Mouse (Mus musculus) erythroid progenitor cell, adult 5-6 weeks (primary cell): ENCODE data around the gene Atp2b2. TPM values are rescaled to one million over a fixed set of nuclear protein-coding genes. Genes with fewer than 3 reads are reported as not detected.

ENCODE experiments used
- ATAC-seq: replicated peaks from 2 replicates; pipeline ENCODE4 v1.8.0; 2016; ENCODE audit warnings: moderate number of reproducible peaks, mild to moderate bottlenecking, moderate TSS enrichment, inconsistent platforms; ENCODE audit not compliant: poor library complexity, low FRiP score, severe bottlenecking
- total RNA-seq, 2 experiments: library from RNA; stranded (forward) in 1 of 2; stranded (reverse) in 1 of 2; fragments of 150-400 nt in 1 of 2; fragments of 186-747, 209-891 nt in 1 of 2; gene quantifications; 2 replicates each; pipeline versions ENCODE4 v1.2.3 to v1.2.4; 2015 to 2017; ENCODE audit warnings: low replicate concordance in 2 of 2

Gene Atp2b2
- total RNA-seq, 2 experiments from 2014 or later: not detected

GRCm38 (mm10) chr6:113822417-113822816 is 220.0 kb downstream of the Atp2b2 start:
- ATAC-seq: no peak

- ATAC-seq: no peak
Observed at GRCm38 (mm10) chr6:113816690-113817089, 225.7 kb downstream of the Atp2b2 start.

DNA sequence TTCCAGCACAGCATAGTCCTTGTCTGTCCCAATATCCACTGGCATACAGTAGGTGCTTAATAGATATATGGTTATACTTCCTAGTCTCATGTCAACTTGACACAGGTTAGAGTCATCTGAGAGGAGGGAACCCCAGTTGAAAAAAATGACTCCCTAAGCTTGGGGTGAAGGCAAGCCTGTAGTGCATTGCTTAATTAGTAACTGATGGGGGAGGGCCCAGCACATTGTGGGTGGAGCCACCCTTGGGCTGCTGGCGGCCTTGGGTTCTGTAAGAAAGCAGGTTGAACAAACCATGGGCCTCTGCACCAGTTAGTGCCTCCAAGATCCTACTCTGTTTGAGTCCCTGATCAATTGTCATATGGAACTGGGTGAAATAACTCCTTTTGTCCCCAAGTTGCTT is 231.0 kb downstream of the Atp2b2 start:
- no peak for ATAC-seq

DNA sequence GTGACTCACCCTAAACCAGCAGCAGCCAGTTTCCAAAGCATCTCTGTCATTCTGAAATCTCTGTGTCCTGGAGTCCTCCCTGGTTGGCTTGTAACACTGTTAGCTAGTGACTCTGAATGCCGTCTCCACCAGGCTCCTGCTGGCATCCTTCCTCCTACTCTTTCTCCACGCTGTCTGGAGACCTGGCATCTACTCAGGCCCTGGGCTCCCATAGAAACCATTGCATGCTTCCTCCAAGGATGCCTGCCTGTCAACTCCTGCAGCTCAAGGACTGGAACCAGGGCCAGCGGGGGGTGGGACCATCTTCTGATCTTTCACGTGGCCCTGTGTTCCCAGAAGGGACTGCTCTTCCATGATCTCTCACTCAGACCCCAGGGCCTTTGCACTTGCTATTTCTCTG is 231.7 kb downstream of the Atp2b2 start:
- no peak for ATAC-seq

DNA sequence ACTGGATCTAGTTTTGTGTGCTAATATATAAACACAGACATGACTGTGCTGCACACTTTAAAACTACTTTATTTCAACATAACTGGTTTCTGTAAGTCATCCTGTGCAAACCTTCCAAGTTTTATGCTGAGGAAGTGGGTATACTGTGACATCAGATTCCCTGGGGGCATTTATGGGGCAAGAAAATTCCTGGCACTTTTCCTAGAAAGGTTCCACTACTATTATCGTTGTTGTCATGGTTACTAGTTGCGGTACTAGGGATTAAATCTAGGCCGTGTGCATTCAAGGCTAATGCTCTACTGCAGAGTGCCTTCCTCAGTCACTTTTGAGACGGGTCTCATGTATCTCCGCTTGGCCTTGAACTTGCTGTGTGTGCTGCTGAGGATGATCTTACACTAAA is 236.2 kb downstream of the Atp2b2 start:
- no peak for ATAC-seq

DNA sequence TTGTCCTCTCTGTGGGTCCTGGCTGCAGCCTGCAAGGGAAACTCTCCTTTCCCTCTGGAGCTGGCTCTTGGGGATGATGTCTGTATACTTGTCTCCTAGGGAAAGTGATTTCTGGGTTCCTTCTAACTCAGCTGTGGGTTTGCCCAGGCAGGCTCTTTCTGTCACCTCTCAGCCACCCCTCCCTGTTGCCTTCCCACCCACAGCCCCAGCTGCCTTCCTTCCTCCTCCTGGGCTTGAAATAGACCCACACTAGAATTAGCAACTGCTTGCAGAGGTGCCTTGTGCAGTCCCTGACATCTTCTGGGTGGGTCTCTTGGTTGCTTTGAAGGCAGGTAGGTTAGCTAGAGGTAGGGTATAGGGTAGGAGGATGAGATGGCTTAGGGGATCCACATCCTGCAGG is 241.2 kb downstream of the Atp2b2 start:
- ATAC-seq: no peak

DNA sequence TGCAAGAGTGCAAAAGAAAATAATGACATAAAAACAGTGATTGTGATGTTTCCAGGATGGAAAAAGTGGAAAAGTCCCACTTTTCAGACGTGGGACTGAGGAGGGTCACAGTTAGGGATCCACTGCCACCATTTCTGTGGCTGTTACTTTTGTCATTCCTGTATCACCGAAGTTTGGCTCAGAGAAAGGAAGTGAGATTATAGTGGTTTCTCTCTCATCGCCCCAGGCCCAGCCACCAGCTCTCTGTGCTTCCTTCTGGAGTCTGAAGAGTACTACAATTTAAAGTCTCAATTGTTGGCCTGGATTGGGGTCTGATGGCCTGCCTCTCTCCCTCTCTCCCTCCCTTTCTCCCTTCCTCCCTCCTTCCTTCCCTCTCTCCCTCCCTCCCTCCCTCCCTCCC is 242.5 kb downstream of the Atp2b2 start:
- no peak for ATAC-seq

DNA sequence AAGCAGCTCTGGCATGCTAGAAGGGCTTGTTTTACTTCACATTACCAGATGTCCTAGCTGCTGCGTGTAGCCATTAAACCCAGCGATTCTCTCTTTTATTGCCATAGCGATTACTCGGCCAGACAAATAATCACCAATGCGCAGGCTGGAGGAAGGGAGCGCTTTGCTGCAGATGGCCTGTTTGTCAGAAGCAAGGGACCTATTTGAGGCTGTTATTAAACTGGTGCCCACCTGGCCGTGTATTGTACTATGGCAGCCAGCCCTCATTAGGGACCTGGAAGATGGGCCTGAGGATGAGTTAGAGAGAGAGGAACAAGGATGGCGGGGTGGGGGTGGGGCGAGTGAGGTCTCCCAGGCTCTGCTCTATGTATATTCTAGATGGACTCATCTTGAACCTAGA is 243.1 kb downstream of the Atp2b2 start:
- ATAC-seq: no peak

- no peak for ATAC-seq
Observed at GRCm38 (mm10) chr6:113798921-113799320, 243.5 kb downstream of the Atp2b2 start.

DNA sequence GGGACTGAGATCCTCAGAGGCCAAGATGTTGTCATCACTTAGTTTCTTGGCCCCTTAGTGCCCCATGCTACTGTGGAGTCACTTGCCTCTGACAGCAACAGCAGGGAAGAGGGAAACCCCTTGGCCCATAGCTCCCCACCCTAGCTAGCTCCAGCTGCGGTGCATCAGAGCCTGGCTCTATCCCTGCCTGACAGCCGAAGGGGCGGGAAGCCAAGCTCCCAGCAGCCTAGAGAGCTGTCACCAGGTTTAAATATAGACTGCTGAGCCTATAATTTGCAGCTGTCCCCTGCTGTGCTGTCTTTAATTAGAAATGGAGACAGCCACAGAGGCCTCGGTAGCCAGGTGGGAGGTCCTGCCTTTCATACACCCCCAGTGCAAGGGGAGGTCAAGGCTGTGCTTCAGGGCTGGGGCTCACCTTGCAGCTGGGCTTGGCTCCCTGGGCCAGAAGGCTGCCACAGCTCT is 247.1 kb downstream of the Atp2b2 start:
- no peak for ATAC-seq

DNA sequence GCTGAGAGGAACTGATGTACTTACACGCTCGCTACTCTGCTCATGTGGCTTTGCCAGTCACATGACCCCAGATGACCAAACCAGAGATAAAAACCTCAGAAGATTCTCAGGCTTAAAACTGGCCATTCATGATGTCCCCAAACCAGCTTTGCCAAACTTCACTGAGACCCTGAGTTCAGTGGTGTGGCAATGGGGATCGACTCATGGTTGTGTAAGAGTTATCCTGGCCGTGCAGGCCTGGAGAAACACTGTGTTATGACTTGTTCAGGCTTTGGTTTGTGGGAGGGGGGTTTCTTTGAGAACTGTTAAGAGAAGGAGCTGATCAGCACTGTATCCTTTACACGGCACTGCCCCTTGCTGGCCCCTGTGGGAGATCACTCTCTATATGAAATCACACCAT is 250.0 kb downstream of the Atp2b2 start:
- ATAC-seq: no peak

DNA sequence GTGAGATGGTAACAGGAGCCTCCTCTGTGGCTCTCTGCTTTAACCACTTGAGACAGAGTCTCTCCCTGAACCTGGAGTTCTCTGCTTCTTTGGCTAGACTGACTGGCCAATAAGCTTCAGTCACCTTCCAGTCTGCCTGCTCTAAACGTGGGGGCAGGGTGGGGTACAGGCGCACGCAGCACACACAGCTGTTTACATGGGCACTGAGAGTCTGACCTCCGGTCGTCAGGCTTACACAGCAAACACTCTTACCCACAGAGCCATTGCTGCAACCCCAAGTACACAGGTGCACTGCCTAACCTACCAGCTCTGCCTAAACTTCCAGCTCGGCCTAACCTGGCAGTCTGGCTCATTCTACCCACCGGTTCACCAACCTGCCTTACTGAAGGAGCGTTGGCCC is 251.4 kb downstream of the Atp2b2 start:
- no peak for ATAC-seq

GRCm38 (mm10) chr6:113787459-113787968 is 254.9 kb downstream of the Atp2b2 start:
- ATAC-seq: no peak

GRCm38 (mm10) chr6:113785658-113786057 is 256.8 kb downstream of the Atp2b2 start:
- ATAC-seq: no peak

DNA sequence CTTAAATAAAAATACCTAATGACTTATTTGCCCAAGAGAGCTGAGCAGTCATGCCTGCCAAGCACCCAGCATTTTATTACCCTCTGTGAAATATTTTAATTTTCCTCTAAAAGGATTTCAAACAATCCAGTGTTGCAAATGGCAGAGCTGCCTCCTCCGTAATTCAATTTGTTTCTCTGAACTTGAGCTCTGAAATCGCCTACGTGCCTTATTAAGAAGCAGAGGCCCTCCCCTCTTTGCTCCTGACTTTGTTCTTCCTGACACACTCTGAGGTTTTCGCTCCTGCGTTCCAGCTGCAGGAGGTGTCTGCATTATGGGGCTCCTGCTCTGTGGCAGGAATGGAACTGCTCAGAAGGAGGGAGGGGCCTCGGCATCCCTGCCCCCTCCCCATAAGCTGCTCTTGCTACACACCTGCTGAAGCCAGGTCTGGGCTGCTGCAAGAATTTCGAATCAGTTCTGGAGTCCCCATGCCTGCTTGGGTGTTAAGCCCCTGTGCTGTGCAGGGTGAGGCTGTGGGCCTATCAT is 264.1 kb downstream of the Atp2b2 start:
- ATAC-seq: no peak

GRCm38 (mm10) chr6:113768804-113769203 is 273.6 kb downstream of the Atp2b2 start:
- no peak for ATAC-seq

- ATAC-seq: peak; percentile 64; the same call in 1 of the 2 replicates
Observed at GRCm38 (mm10) chr6:113761644-113762043, 280.8 kb downstream of the Atp2b2 start.

GRCm38 (mm10) chr6:113749119-113749685 is 293.2 kb downstream of the Atp2b2 start:
- no peak for ATAC-seq

GRCm38 (mm10) chr6:113748351-113748750 is 294.1 kb downstream of the Atp2b2 start:
- ATAC-seq: no peak

- ATAC-seq: no peak
Observed at GRCm38 (mm10) chr6:113747284-113747683, 295.1 kb downstream of the Atp2b2 start.

DNA sequence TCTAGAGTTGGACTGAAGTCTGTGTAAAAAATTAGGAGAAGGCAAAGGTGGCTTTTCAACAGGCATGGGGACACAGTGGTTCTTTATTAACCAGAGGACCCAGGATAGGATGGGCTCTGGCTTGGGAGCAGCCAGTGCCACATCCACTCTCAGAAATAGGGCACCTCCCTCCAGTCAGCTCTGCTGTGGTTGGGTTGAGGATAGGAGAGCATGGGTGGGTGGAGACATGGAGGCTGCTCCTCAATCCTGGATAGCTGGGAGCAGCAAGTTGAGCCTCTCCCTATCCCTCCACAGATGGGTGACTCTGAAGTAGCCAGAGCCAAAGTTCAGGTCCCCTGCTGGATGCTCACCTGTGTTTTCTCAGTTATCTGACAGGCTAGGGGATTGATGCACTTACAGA is 297.3 kb downstream of the Atp2b2 start:
- ATAC-seq: no peak

DNA sequence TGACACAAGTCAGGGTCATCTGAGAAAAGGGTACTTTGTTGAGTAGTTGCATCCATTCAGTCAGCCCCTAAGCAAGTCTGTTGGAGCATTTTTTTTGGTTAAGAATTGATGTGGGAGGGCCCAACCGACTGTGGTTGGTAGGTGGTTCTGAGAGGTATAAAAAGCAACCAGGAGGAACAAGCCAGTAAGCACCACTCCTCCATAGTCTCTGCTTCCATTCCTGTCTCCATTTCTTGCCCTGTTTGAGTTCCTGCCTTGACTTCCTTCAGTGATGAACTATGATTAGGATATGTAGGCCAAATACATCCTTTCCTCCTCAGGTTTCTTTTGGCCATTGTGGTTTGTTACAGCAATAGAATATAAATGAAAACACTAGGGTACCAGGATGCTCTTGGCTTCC is 299.3 kb downstream of the Atp2b2 start:
- ATAC-seq: no peak
